Mouse (Mus musculus): ENCODE results near the gene Fxyd6. TPM values are rescaled to one million over a fixed set of nuclear protein-coding genes. Genes with fewer than 3 reads are reported as not detected.
A peak's percentile ranks its signal among the peaks of the same experiment; 100 is the strongest.

The Fxyd6 gene
- total and polyA plus RNA-seq, 2 experiments from 2014 or later = 524 to 944 TPM

GRCm38 (mm10) chr9:45399434-45399833, 29.4 kb downstream of the Fxyd6 start, which contains the start of gene Fxyd2:
Gene Fxyd2, plus strand, starts transcription at chr9:45399669.
- DNase-seq (ENCODE audit: low spot score) = no peak
- H3K27ac ChIP-seq (ENCODE audit: low read depth, low read length) = no peak within 1 kb of the TSS
- TF ChIP-seq CTCF (IDR thresholded peaks at IDR 0.05) = no peak
- no peak within 1 kb of the TSS for H3K9ac ChIP-seq (replicated peaks; ENCODE audit: low read length, poor library complexity, severe bottlenecking)
- H3K27me3 ChIP-seq (ENCODE audit: insufficient read depth, low read length) = no peaks in the 10 kb centered on the region
- no peaks in the 10 kb centered on the region for H3K9me3 ChIP-seq (ENCODE audit: low read length)
- H3K4me2 ChIP-seq (ENCODE audit: low read depth, low read length, poor library complexity, severe bottlenecking) = no peak within 1 kb of the TSS
- H3K36me3 ChIP-seq (ENCODE audit: insufficient read depth, low read length) = peaks cover 14% of the 10 kb centered on the region
- 80% methylated on average over 4 of the region's 4 CpGs for WGBS
- ATAC-seq (ENCODE audit: low FRiP score) = no peak
- no peaks in the 10 kb centered on the region for H3K4me1 ChIP-seq (ENCODE audit: insufficient read depth, low read length)
- H3K4me3 ChIP-seq (ENCODE audit: low read depth, low read length) = no peak within 1 kb of the TSS

- TF ChIP-seq CTCF (IDR thresholded peaks at IDR 0.05) = no peak
- Histone ChIP-seq H3K4me1 (ENCODE audit: insufficient read depth, low read length) (no peaks in the 10 kb centered on the region), H3K9me3 (ENCODE audit: low read length) (no peaks in the 10 kb centered on the region), H3K9ac (replicated peaks; ENCODE audit: low read length, poor library complexity, severe bottlenecking) (no peak overlapping the region), H3K27me3 (ENCODE audit: insufficient read depth, low read length) (no peaks in the 10 kb centered on the region), H3K4me2 (ENCODE audit: low read depth, low read length, poor library complexity, severe bottlenecking) (no peak overlapping the region), H3K4me3 (ENCODE audit: low read depth, low read length) (no peak overlapping the region), H3K27ac (ENCODE audit: low read depth, low read length) (no peak overlapping the region), H3K36me3 (ENCODE audit: insufficient read depth, low read length) (no peaks in the 10 kb centered on the region)
- 52% methylated on average over 4 of the region's 4 CpGs for WGBS
- DNase-seq (ENCODE audit: low spot score) (no peak), ATAC-seq (ENCODE audit: low FRiP score) (no peak)
Observed at GRCm38 (mm10) chr9:45401851-45402250, 31.9 kb downstream of the Fxyd6 start.

- Histone ChIP-seq H3K9me3 (ENCODE audit: low read length) (no peaks in the 10 kb centered on the region), H3K27me3 (ENCODE audit: insufficient read depth, low read length) (no peaks in the 10 kb centered on the region), H3K4me2 (ENCODE audit: low read depth, low read length, poor library complexity, severe bottlenecking) (no peak overlapping the region), H3K4me1 (ENCODE audit: insufficient read depth, low read length) (no peaks in the 10 kb centered on the region), H3K9ac (replicated peaks; ENCODE audit: low read length, poor library complexity, severe bottlenecking) (no peak overlapping the region), H3K27ac (ENCODE audit: low read depth, low read length) (no peak overlapping the region), H3K4me3 (ENCODE audit: low read depth, low read length) (no peak overlapping the region), H3K36me3 (ENCODE audit: insufficient read depth, low read length) (no peaks in the 10 kb centered on the region)
- DNase-seq (ENCODE audit: low spot score) (no peak), ATAC-seq (ENCODE audit: low FRiP score) (no peak)
- WGBS = 69% methylated on average over 2 of the region's 2 CpGs
- TF ChIP-seq CTCF (IDR thresholded peaks at IDR 0.05) = no peak
Observed at GRCm38 (mm10) chr9:45402957-45403356, 33.0 kb downstream of the Fxyd6 start.

GRCm38 (mm10) chr9:45405694-45406093, 35.7 kb downstream of the Fxyd6 start:
- Histone ChIP-seq H3K4me1 (ENCODE audit: insufficient read depth, low read length) (no peaks in the 10 kb centered on the region), H3K27me3 (ENCODE audit: insufficient read depth, low read length) (no peaks in the 10 kb centered on the region), H3K9me3 (ENCODE audit: low read length) (no peaks in the 10 kb centered on the region), H3K4me3 (ENCODE audit: low read depth, low read length) (no peak overlapping the region), H3K9ac (replicated peaks; ENCODE audit: low read length, poor library complexity, severe bottlenecking) (no peak overlapping the region), H3K27ac (ENCODE audit: low read depth, low read length) (no peak overlapping the region), H3K36me3 (ENCODE audit: insufficient read depth, low read length) (no peaks in the 10 kb centered on the region), H3K4me2 (ENCODE audit: low read depth, low read length, poor library complexity, severe bottlenecking) (no peak overlapping the region)
- 77% methylated on average over 5 of the region's 5 CpGs for WGBS
- DNase-seq (ENCODE audit: low spot score) (no peak), ATAC-seq (ENCODE audit: low FRiP score) (no peak)
- no peak for TF ChIP-seq CTCF (IDR thresholded peaks at IDR 0.05)

GRCm38 (mm10) chr9:45406808-45407207, 36.8 kb downstream of the Fxyd6 start:
- no peaks in the 10 kb centered on the region for H3K9me3 ChIP-seq (ENCODE audit: low read length)
- no peak overlapping the region for H3K9ac ChIP-seq (replicated peaks; ENCODE audit: low read length, poor library complexity, severe bottlenecking)
- TF ChIP-seq CTCF (IDR thresholded peaks at IDR 0.05) = no peak
- H3K4me1 ChIP-seq (ENCODE audit: insufficient read depth, low read length) = no peaks in the 10 kb centered on the region
- WGBS = 75% methylated on average over 3 of the region's 3 CpGs
- H3K4me3 ChIP-seq (ENCODE audit: low read depth, low read length) = no peak overlapping the region
- H3K4me2 ChIP-seq (ENCODE audit: low read depth, low read length, poor library complexity, severe bottlenecking) = no peak overlapping the region
- H3K36me3 ChIP-seq (ENCODE audit: insufficient read depth, low read length) = no peaks in the 10 kb centered on the region
- H3K27ac ChIP-seq (ENCODE audit: low read depth, low read length) = no peak overlapping the region
- no peak for DNase-seq (ENCODE audit: low spot score)
- no peaks in the 10 kb centered on the region for H3K27me3 ChIP-seq (ENCODE audit: insufficient read depth, low read length)
- no peak for ATAC-seq (ENCODE audit: low FRiP score)

- Histone ChIP-seq H3K4me3 (ENCODE audit: low read depth, low read length) (peak overlapping the region; percentile 22), H3K9me3 (ENCODE audit: low read length) (no peaks in the 10 kb centered on the region), H3K4me2 (ENCODE audit: low read depth, low read length, poor library complexity, severe bottlenecking) (peak overlapping the region; percentile 37), H3K9ac (replicated peaks; ENCODE audit: low read length, poor library complexity, severe bottlenecking) (0 out of 2 replicates have a peak overlapping the region, but pooled peaks have one; percentile 25), H3K27ac (ENCODE audit: low read depth, low read length) (no peak overlapping the region), H3K27me3 (ENCODE audit: insufficient read depth, low read length) (no peaks in the 10 kb centered on the region), H3K4me1 (ENCODE audit: insufficient read depth, low read length) (no peaks in the 10 kb centered on the region), H3K36me3 (ENCODE audit: insufficient read depth, low read length) (no peaks in the 10 kb centered on the region)
- DNase-seq (ENCODE audit: low spot score) (peak; percentile 81), ATAC-seq (ENCODE audit: low FRiP score) (peak; percentile 59)
- peak; percentile 95 for TF ChIP-seq CTCF (IDR thresholded peaks at IDR 0.05)
- WGBS = 41% methylated on average over 33 of the region's 33 CpGs
Observed at GRCm38 (mm10) chr9:45407706-45408675, 38.0 kb downstream of the Fxyd6 start.
